Mouse (Mus musculus): ENCODE measurements at regions not wholly inside any gene's neighbourhood (a gene's known extent, or its start where the extent isn't known, plus 50 kb on each side); places are given as distances from the start of the nearest gene placed in this dataset.
A peak's percentile ranks its signal among the peaks of the same experiment; 100 is the strongest.

DNA sequence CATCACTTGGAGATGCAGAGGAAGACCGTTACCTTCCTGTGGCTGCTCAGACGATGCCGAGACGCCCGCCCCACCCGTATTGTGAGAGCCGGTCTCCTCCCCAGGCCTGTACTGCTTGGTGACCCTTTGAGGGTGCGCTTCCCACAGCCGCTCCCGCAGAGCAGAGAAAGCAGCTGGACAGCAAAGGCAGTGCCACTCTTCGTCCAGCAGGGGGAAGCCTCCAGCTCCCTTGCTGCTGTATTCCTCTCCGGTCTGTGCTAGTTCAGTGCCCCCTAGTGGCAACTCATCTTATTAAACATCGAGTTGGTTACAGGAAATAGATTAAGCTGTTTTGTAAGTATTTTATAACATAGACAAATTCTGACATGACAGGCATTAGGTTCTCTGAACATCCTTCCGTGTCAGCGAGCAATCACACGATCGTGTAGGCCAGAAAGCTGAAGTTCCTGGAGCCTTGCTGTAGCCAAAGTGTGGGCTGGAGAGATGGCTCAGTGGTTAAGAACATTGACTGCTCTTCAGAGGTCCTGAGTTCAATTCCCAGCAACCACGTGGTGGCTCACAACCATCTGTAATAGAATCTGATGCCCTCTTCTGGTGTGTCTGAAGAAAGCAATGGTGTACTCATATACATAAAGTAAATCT is 118.9 kb downstream of the Slc38a4 start:
- Histone ChIP-seq H3K79me2 (replicated peaks; ENCODE audit: control insufficient read depth, extremely low read depth, insufficient read depth, poor library complexity, severe bottlenecking) (no peaks in the 10 kb centered on the region), H3K27me3 (replicated peaks) (no peaks in the 10 kb centered on the region), H3K4me1 (ENCODE audit: control insufficient read depth in 1 of 2, insufficient read depth in 2 of 2) (no peaks in the 10 kb centered on the region), H3K9me3 (replicated peaks; ENCODE audit: low read length) (peaks cover 4% of the 10 kb centered on the region), H3K4me3 (replicated peaks in 1 of 3; ENCODE audit: low read depth in 2 of 3, low read length in 2 of 3, poor library complexity in 1 of 3) (no peak overlapping the region), H3K9ac (ENCODE audit: insufficient read depth, low read depth) (no peak overlapping the region), H3K4me2 (ENCODE audit: insufficient read depth, low read depth, poor library complexity, severe bottlenecking) (no peak overlapping the region), H3K27ac (ENCODE audit: insufficient read depth, low read depth) (no peak overlapping the region), H3K36me3 (replicated peaks in 1 of 2; ENCODE audit: control insufficient read depth in 1 of 2, insufficient read depth in 1 of 2, low read length in 1 of 2) (no peaks in the 10 kb centered on the region)
- TF ChIP-seq ZNF384 (IDR thresholded peaks at IDR 0.05; ENCODE audit: low read depth, low read length): peak; percentile 34; the same call in 1 of the 2 replicates
- TF ChIP-seq RAD21 (IDR thresholded peaks at IDR 0.05; ENCODE audit: low read depth, low read length): peak; percentile 86
- TF ChIP-seq CHD2 (IDR thresholded peaks at IDR 0.05; ENCODE audit: low read length): no peak
- TF ChIP-seq NELFE (IDR thresholded peaks at IDR 0.05; ENCODE audit: low read depth, low read length): peak; percentile 84
- TF ChIP-seq POLR2A (IDR thresholded peaks at IDR 0.05; ENCODE audit: low read depth, low read length): no peak
- no peak for TF ChIP-seq TBP (conservative IDR thresholded peaks at IDR 0.05; ENCODE audit: low read depth, low read length)
- 0 out of 2 replicates have a peak, but pooled peaks have one; percentile 29 for TF ChIP-seq MEF2A (IDR thresholded peaks at IDR 0.05; ENCODE audit: borderline replicate concordance, low read depth, low read length)
- TF ChIP-seq MAX (IDR thresholded peaks at IDR 0.05; ENCODE audit: low read length): peak; percentile 52; the same call in 1 of the 2 replicates
- 0 out of 2 replicates have a peak, but pooled peaks have one; percentile 16 for TF ChIP-seq BHLHE40 (IDR thresholded peaks at IDR 0.05; ENCODE audit: low read depth, low read length)
- 0 out of 2 replicates have a peak, but pooled peaks have one; percentile 34 for TF ChIP-seq TCF12 (IDR thresholded peaks at IDR 0.05; ENCODE audit: low read depth, low read length)
- peak; percentile 92 for TF ChIP-seq SMC3 (IDR thresholded peaks at IDR 0.05; ENCODE audit: low read depth, low read length)
- peak; percentile 61 for TF ChIP-seq ELF1 (IDR thresholded peaks at IDR 0.05; ENCODE audit: low read depth, low read length)
- peak; percentile 71 for TF ChIP-seq ZC3H11A (IDR thresholded peaks at IDR 0.05; ENCODE audit: low read depth, low read length)
- peak; percentile 96 to 100 for TF ChIP-seq CTCF (conservative IDR thresholded peaks at IDR 0.05 in 1 of 2, IDR thresholded peaks at IDR 0.05 in 1 of 2; ENCODE audit: low read depth in 2 of 2, low read length in 2 of 2)
- peak; percentile 36; the same call in 1 of the 2 replicates for TF ChIP-seq HCFC1 (IDR thresholded peaks at IDR 0.05; ENCODE audit: low read depth, low read length)
- peak; percentile 93 for DNase-seq (ENCODE audit: extremely low read depth)
- dilution Hi-C loops (cut with MboI; ENCODE audit: extremely low pct_ligation_motif_present, extremely low pct_unique_long_range_greater_than_20kb, low sequenced_read_pairs) (no loop called here), in situ Hi-C loops (cut with MboI; ENCODE audit: low pct_ligation_motif_present, low pct_unique_long_range_greater_than_20kb, low sequenced_read_pairs) (loop anchor here (25.0 kb wide), 1 partner anchor 250 kb away; the partner anchor contains the start of gene Slc38a2)

DNA sequence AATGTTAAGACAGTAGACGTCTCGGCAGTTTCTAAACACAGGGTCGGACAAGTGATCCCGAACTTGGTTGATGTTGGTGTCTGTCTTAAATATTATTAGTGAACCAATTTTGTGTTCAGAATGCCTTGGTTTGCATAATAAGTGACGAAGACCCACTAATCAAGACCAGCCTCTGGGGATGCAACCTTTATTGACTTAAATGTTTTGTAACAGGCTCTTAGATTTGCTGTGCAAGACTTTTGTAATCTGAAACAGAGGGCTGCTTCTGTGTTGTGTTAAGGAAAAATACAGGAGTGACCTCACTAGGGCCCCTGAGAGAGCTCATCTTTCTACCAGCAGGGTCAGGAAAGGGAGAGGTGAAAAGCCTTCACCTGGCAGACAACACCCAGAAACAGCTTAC is 119.5 kb downstream of the Slc38a4 start:
- in situ Hi-C loops (cut with MboI; ENCODE audit: low pct_ligation_motif_present, low pct_unique_long_range_greater_than_20kb, low sequenced_read_pairs): loop anchor here (25.0 kb wide), 1 partner anchor 249 kb away; the partner anchor contains the start of gene Slc38a2
- no peaks in the 10 kb centered on the region for H3K79me2 ChIP-seq (replicated peaks; ENCODE audit: control insufficient read depth, extremely low read depth, insufficient read depth, poor library complexity, severe bottlenecking)
- DNase-seq (ENCODE audit: extremely low read depth): no peak
- H3K9me3 ChIP-seq (replicated peaks; ENCODE audit: low read length): peaks cover 4% of the 10 kb centered on the region
- H3K4me3 ChIP-seq (replicated peaks in 1 of 3; ENCODE audit: low read depth in 2 of 3, low read length in 2 of 3, poor library complexity in 1 of 3): no peak overlapping the region
- H3K4me2 ChIP-seq (ENCODE audit: insufficient read depth, low read depth, poor library complexity, severe bottlenecking): no peak overlapping the region
- H3K4me1 ChIP-seq (ENCODE audit: control insufficient read depth in 1 of 2, insufficient read depth in 2 of 2): no peaks in the 10 kb centered on the region
- TF ChIP-seq NELFE (IDR thresholded peaks at IDR 0.05; ENCODE audit: low read depth, low read length) (no peak), RAD21 (IDR thresholded peaks at IDR 0.05; ENCODE audit: low read depth, low read length) (no peak), IRF4 (IDR thresholded peaks at IDR 0.05; ENCODE audit: low read depth, low read length) (no peak), EP300 (IDR thresholded peaks at IDR 0.05; ENCODE audit: low read length) (no peak), ZKSCAN1 (IDR thresholded peaks at IDR 0.05; ENCODE audit: borderline replicate concordance, low read depth, low read length) (no peak)
- no peak overlapping the region for H3K27ac ChIP-seq (ENCODE audit: insufficient read depth, low read depth)
- dilution Hi-C loops (cut with MboI; ENCODE audit: extremely low pct_ligation_motif_present, extremely low pct_unique_long_range_greater_than_20kb, low sequenced_read_pairs): no loop called here
- H3K36me3 ChIP-seq (replicated peaks in 1 of 2; ENCODE audit: control insufficient read depth in 1 of 2, insufficient read depth in 1 of 2, low read length in 1 of 2): no peaks in the 10 kb centered on the region
- H3K9ac ChIP-seq (ENCODE audit: insufficient read depth, low read depth): no peak overlapping the region
- no peaks in the 10 kb centered on the region for H3K27me3 ChIP-seq (replicated peaks)
